10 mouse cellular contexts compared by ENCODE assay signal in the genomic region with DNA sequence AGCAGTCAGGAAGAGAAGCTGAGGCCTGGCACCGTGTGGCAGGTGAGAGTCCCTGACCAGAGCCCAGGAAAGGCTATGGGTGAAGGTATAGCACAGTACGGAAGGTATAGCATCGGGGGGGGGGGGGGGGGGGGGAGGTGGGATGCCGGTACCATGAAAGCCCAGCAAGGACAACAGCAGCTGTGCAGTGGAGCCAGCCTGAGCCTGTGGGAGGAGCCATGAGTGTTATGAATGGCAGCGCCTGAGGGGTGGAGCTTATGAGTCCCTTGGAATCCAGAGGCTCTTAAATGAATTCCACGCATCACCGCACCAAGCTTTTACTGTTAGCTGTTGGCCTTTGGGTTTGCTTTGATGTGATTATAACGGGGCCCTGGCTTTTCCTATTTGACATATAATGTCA.
A peak's percentile ranks its signal among the peaks of the same experiment; 100 is the strongest.
DNase-seq lines count a peak whose midpoint lies in the region; ATAC-seq and TF ChIP-seq lines count a peak whose summit lies in the region.
"Had no signal": no experiment of that assay in that cellular context is flagged by ENCODE, and none has a peak within 500 bp of the region (broad histone marks: within the 10 kb centered on the region; RNA-seq: fewer than 3 reads in every experiment).

No protein-coding gene starts in this region.

- no peak overlapping the region for H3K9ac ChIP-seq in lung, postnatal 0 days (replicated peaks; ENCODE audit: low read depth)
- H3K9ac ChIP-seq in forebrain, embryonic 11.5 days (ENCODE audit: low read length), result no peak overlapping the region
- H3K9ac ChIP-seq in kidney, embryonic 16.5 days (replicated peaks; ENCODE audit: low read length), result no peak overlapping the region
- H3K9ac ChIP-seq in neural tube, embryonic 14.5 days (replicated peaks; ENCODE audit: low read depth, low read length), result no peak overlapping the region

- TF ChIP-seq EP300 in lung, postnatal 0 days (IDR thresholded peaks at IDR 0.05), result no peak

- H3K27ac ChIP-seq in lung, postnatal 0 days (ENCODE audit: low read length), result no peak overlapping the region
- no peak overlapping the region for H3K27ac ChIP-seq in forebrain, embryonic 11.5 days (ENCODE audit: low read depth, low read length)
- H3K27ac ChIP-seq in kidney, embryonic 16.5 days (ENCODE audit: low read length), result no peak overlapping the region
- no peak overlapping the region for H3K27ac ChIP-seq in neural tube, embryonic 14.5 days (ENCODE audit: low read depth, low read length)

- ATAC-seq in lung, postnatal 0 days, result no peak
- peak; percentile 64 for ATAC-seq in forebrain, embryonic 11.5 days (replicated peaks; ENCODE audit: low FRiP score)
- peak; percentile 64; the same call in 1 of the 2 replicates for ATAC-seq in kidney, embryonic 16.5 days (ENCODE audit: low FRiP score, low TSS enrichment)
- peak; percentile 59 for ATAC-seq in neural tube, embryonic 14.5 days (ENCODE audit: low read depth)
- ATAC-seq: activated CD4-positive, CD25-positive, alpha-beta regulatory T cell, adult 4 months had no signal

- intact Hi-C loops in heart, postnatal 10 days (cut with DNase I), result no loop called here

- H3K9me3 ChIP-seq in lung, postnatal 0 days (ENCODE audit: low read length), result no peaks in the 10 kb centered on the region
- no peaks in the 10 kb centered on the region for H3K9me3 ChIP-seq in forebrain, embryonic 11.5 days (ENCODE audit: control insufficient read depth, low read length)
- no peaks in the 10 kb centered on the region for H3K9me3 ChIP-seq in kidney, embryonic 16.5 days (ENCODE audit: low read length)
- H3K9me3 ChIP-seq in neural tube, embryonic 14.5 days (ENCODE audit: control insufficient read depth, low read length), result no peaks in the 10 kb centered on the region

- TF ChIP-seq CTCF in lung, postnatal 0 days (IDR thresholded peaks at IDR 0.05), result no peak

- no peaks in the 10 kb centered on the region for H3K27me3 ChIP-seq in lung, postnatal 0 days (replicated peaks; ENCODE audit: insufficient read depth, low read length)
- no peaks in the 10 kb centered on the region for H3K27me3 ChIP-seq in forebrain, embryonic 11.5 days (ENCODE audit: control insufficient read depth, insufficient read depth, low read length)
- no peaks in the 10 kb centered on the region for H3K27me3 ChIP-seq in kidney, embryonic 16.5 days (ENCODE audit: insufficient read depth, low read length)
- H3K27me3 ChIP-seq in neural tube, embryonic 14.5 days (ENCODE audit: control insufficient read depth, insufficient read depth, low read length), result no peaks in the 10 kb centered on the region

- 63% methylated on average over 5 of the region's 8 CpGs for WGBS in lung, postnatal 0 days
- WGBS in forebrain, embryonic 11.5 days, result 27% methylated on average over 6 of the region's 8 CpGs
- WGBS in kidney, embryonic 16.5 days, result 53% methylated on average over 8 of the region's 8 CpGs
- WGBS in neural tube, embryonic 14.5 days, result 42% methylated on average over 6 of the region's 8 CpGs

- H3K4me3 ChIP-seq in lung, postnatal 0 days (ENCODE audit: low read depth, low read length), result no peak overlapping the region
- H3K4me3 ChIP-seq in forebrain, embryonic 11.5 days (ENCODE audit: low read depth, low read length), result no peak overlapping the region
- no peak overlapping the region for H3K4me3 ChIP-seq in kidney, embryonic 16.5 days (ENCODE audit: low read length)
- no peak overlapping the region for H3K4me3 ChIP-seq in neural tube, embryonic 14.5 days (ENCODE audit: low read depth, low read length)

- H3K4me2 ChIP-seq in lung, postnatal 0 days (replicated peaks; ENCODE audit: low read depth, low read length), result no peak overlapping the region
- H3K4me2 ChIP-seq in forebrain, embryonic 11.5 days (ENCODE audit: low read depth, low read length, severe bottlenecking), result no peak overlapping the region
- H3K4me2 ChIP-seq in kidney, embryonic 16.5 days (replicated peaks; ENCODE audit: low read depth, low read length), result no peak overlapping the region
- H3K4me2 ChIP-seq in neural tube, embryonic 14.5 days (ENCODE audit: low read depth, low read length), result no peak overlapping the region
- H3K4me2 ChIP-seq: heart, embryonic 11.5 days had no signal

- DNase-seq in lung, postnatal 0 days (ENCODE audit: low spot score), result peak; percentile 13
- no peak for DNase-seq in lung, adult 18-20 months
- peak; percentile 76 for DNase-seq in forebrain, embryonic 11.5 days (ENCODE audit: low spot score)
- DNase-seq in heart, adult 9 months (ENCODE audit: low spot score in 2 of 2), result no peak
- DNase-seq in heart, postnatal 10 days, result no peak
- DNase-seq in cerebellum, postnatal 14 days, result no peak

- H3K4me1 ChIP-seq in lung, postnatal 0 days (ENCODE audit: insufficient read depth, low read depth, low read length), result no peaks in the 10 kb centered on the region
- peaks cover 11% of the 10 kb centered on the region for H3K4me1 ChIP-seq in forebrain, embryonic 11.5 days (replicated peaks; ENCODE audit: control insufficient read depth, insufficient read depth, low read length)
- peaks cover 15% of the 10 kb centered on the region for H3K4me1 ChIP-seq in kidney, embryonic 16.5 days (ENCODE audit: insufficient read depth, low read length)
- peaks cover 13% of the 10 kb centered on the region for H3K4me1 ChIP-seq in neural tube, embryonic 14.5 days (ENCODE audit: control insufficient read depth, insufficient read depth, low read length)

- no peaks in the 10 kb centered on the region; the same call in 1 of the 2 replicates for H3K36me3 ChIP-seq in lung, postnatal 0 days (ENCODE audit: insufficient read depth, low read length)
- H3K36me3 ChIP-seq in forebrain, embryonic 11.5 days (ENCODE audit: control insufficient read depth, insufficient read depth, low read length), result no peaks in the 10 kb centered on the region
- H3K36me3 ChIP-seq in kidney, embryonic 16.5 days (ENCODE audit: insufficient read depth, low read length), result no peaks in the 10 kb centered on the region
- H3K36me3 ChIP-seq in neural tube, embryonic 14.5 days (ENCODE audit: control insufficient read depth, insufficient read depth, low read length), result no peaks in the 10 kb centered on the region

Comparison
In these comparisons a context has a peak if more than half of its experiments do, and no peak if none do; other contexts are left out.
1. DNase-seq: peak in lung, postnatal 0 days (single experiment) and forebrain, embryonic 11.5 days (single experiment); none in lung, adult 18-20 months (0 of 2), heart, adult 9 months (0 of 2), heart, postnatal 10 days (0 of 2) and cerebellum, postnatal 14 days (0 of 2).